Mouse (Mus musculus) ES-E14 (cell line): ENCODE measurements around the gene Igdcc3. TPM values are rescaled to one million over a fixed set of nuclear protein-coding genes. Genes with fewer than 3 reads are reported as not detected.

Experiments used
- DNase-seq: peaks from one replicate; pipeline ENCODE4 v3.0.0-alpha.2; 2013; ENCODE audit warnings: low read depth, low spot score
- H3K27ac ChIP-seq: 2 replicates; pipeline ENCODE4 v1.5.1; 2012; ENCODE audit warnings: low read depth, mild to moderate bottlenecking, low read length, moderate library complexity, mixed read lengths; ENCODE audit not compliant: poor library complexity, insufficient read depth, severe bottlenecking
- H3K36me3 ChIP-seq: 2 replicates; pipeline ENCODE4 v1.6.1; 2012; ENCODE audit warnings: mild to moderate bottlenecking, low read length, moderate library complexity, mixed read lengths; ENCODE audit not compliant: control insufficient read depth, poor library complexity, insufficient read depth, severe bottlenecking
- H3K4me1 ChIP-seq, 2 experiments: fragments of 150-350 bp in 1 of 2; sonication (generic) in 1 of 2; 2 replicates each; pipeline ENCODE4 v1.6.1; 2012; ENCODE audit warnings: low read length in 2 of 2, mild to moderate bottlenecking in 1 of 2, mixed read lengths in 1 of 2; ENCODE audit not compliant: control insufficient read depth in 2 of 2, insufficient read depth in 2 of 2, poor library complexity in 1 of 2
- H3K4me3 ChIP-seq, 2 experiments: fragments of 150-350 bp in 1 of 2; sonication (generic) in 1 of 2; 2 replicates each; pipeline ENCODE4 v1.5.1; 2012; ENCODE audit warnings: low read length in 2 of 2, low read depth in 1 of 2, mild to moderate bottlenecking in 1 of 2, mixed read lengths in 1 of 2; ENCODE audit not compliant: insufficient read depth in 1 of 2, poor library complexity in 1 of 2, severe bottlenecking in 1 of 2
- H3K9ac ChIP-seq: 2 replicates; pipeline ENCODE4 v1.6.1; 2012; ENCODE audit warnings: low read depth, mild to moderate bottlenecking, low read length, mixed read lengths; ENCODE audit not compliant: poor library complexity, insufficient read depth, severe bottlenecking
- H3K9me3 ChIP-seq: fragments of 150-350 bp; sonication (generic); 2 replicates; pipeline ENCODE4 v1.6.1; 2012; ENCODE audit warnings: low read depth, mild to moderate bottlenecking, low read length; ENCODE audit not compliant: control insufficient read depth, insufficient read depth
- CHD2 ChIP-seq: IDR thresholded peaks from 2 replicates; pipeline ENCODE4 v1.6.1; 2014; ENCODE audit warnings: mild to moderate bottlenecking, low read depth, low read length, inconsistent platforms
- HCFC1 ChIP-seq: IDR thresholded peaks from 2 replicates; pipeline ENCODE4 v1.6.1; 2012; ENCODE audit warnings: low read length, inconsistent platforms, borderline replicate concordance; ENCODE audit not compliant: insufficient read depth
- MAFK ChIP-seq: IDR thresholded peaks from 2 replicates; pipeline ENCODE4 v1.6.1; 2014; ENCODE audit warnings: mild to moderate bottlenecking, low read depth, low read length, inconsistent platforms; ENCODE audit not compliant: insufficient read depth
- ZC3H11A ChIP-seq: IDR thresholded peaks from 2 replicates; pipeline ENCODE4 v1.6.1; 2012; ENCODE audit warnings: low read depth, mild to moderate bottlenecking, inconsistent platforms, low read length, borderline replicate concordance
- ZNF384 ChIP-seq: IDR thresholded peaks from 2 replicates; pipeline ENCODE4 v1.6.1; 2012; ENCODE audit warnings: low read depth, low read length, inconsistent platforms
- in situ Hi-C, 2 experiments: fragments of 600-800 bp; cut with MboI; formaldehyde crosslinking; loops; one replicate each; pipeline ENCODE4 v1.15.1; 2025; ENCODE audit warnings: low sequenced_read_pairs in 2 of 2, inconsistent platforms in 1 of 2; ENCODE audit not compliant: unreplicated experiment in 2 of 2
- total RNA-seq: library from RNA; depleted of rRNA; stranded (reverse); fragments of 300-350 nt; gene quantifications from 2 replicates; pipeline ENCODE4 v1.2.3, GENCODE M21; 2012

Gene Igdcc3
- total RNA-seq, 1 experiment: 6.0 TPM

- Histone ChIP-seq H3K27ac (no peak overlapping the region), H3K9me3 (no peaks in the 10 kb centered on the region), H3K36me3 (no peaks in the 10 kb centered on the region), H3K4me3 (no peak overlapping the region), H3K4me1 (peaks cover 0 to 22% of the 10 kb centered on the region in 2 experiments; a peak in 2 of 4 replicates), H3K9ac (no peak overlapping the region)
- in situ Hi-C loops: no loop called here
- TF ChIP-seq HCFC1 (peak; percentile 74), ZC3H11A (no peak)
- DNase-seq: no peak
Measured at GRCm38 (mm10) chr9:65195982-65196737, 55.2 kb downstream of the Igdcc3 start.

DNA sequence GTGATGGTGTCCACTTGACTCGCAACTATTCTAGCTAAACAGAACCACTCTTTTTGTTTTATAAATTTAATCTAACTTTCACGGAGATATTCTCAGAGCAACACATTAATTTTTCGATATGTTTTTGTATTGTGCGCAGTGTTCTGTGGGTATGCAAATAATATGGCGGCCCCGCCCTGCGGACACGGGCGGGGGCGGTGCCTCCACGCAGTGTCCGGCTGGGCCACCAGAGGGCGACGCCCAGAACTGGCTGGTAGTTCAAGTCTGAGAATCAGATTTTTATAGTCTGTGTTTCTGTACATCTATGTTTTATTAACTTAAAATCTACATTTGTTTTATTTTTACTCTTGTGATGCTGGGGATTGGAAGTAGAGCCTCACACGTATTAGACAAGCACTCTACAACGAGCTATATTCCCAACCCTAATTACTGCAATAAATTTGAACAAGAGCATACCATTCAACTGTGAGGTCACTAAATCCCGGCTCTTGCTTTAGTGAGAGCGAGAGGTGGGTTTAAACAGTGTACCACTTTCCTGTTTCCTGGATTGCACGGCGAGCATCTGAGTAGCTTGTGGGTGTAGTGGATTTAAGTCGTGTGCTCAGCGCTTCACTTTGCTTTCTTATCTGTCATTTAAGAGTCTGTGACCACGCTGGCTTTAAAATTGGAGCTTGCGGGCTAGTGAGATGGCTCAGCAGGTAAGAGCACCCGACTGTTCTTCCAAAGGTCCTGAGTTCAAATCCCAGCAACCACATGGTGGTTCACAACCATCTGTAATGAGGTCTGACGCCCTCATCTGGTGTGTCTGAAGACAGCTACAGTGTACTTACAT is 56.0 kb downstream of the Igdcc3 start:
- TF ChIP-seq ZC3H11A: no peak
- TF ChIP-seq MAFK: no peak
- no peak for TF ChIP-seq HCFC1
- in situ Hi-C loops: no loop called here
- DNase-seq: peak; percentile 73
- Histone ChIP-seq H3K9ac (no peak overlapping the region), H3K4me1 (peaks cover 0 to 20% of the 10 kb centered on the region in 2 experiments; a peak in 2 of 4 replicates), H3K4me3 (no peak overlapping the region), H3K27ac (no peak overlapping the region), H3K36me3 (no peaks in the 10 kb centered on the region), H3K9me3 (no peaks in the 10 kb centered on the region)

DNA sequence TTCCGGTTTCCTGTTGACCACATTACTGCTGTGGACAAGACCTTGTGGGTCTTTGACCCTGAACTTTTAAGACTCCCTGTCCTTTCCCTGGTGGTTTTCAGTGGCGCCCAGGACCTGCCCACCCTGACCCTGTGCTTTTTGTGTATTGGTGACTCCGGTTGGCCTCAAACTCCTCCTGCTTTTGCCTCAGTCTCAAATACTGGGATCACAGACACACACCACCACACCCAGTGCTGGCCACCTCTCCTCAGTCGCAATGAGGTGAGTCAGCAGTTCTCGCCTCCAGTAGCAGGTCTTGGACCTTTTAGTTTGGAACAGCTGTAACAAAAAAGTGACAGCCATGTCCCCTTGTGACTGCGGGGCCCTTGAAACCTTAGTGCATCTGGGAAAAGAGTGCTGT is 56.8 kb downstream of the Igdcc3 start:
- H3K4me3 ChIP-seq: no peak overlapping the region
- H3K9me3 ChIP-seq: no peaks in the 10 kb centered on the region
- no peak overlapping the region for H3K9ac ChIP-seq
- no peaks in the 10 kb centered on the region for H3K36me3 ChIP-seq
- H3K4me1 ChIP-seq: peaks cover 0 to 17% of the 10 kb centered on the region in 2 experiments; a peak in 2 of 4 replicates
- TF ChIP-seq CHD2 (no peak), MAFK (peak; percentile 79)
- no peak for DNase-seq
- in situ Hi-C loops: no loop called here
- H3K27ac ChIP-seq: no peak overlapping the region; the same call in 1 of the 2 replicates

GRCm38 (mm10) chr9:65199723-65200122 is 58.7 kb downstream of the Igdcc3 start:
- no peak for DNase-seq
- Histone ChIP-seq H3K9me3 (no peaks in the 10 kb centered on the region), H3K4me1 (peaks cover 0 to 12% of the 10 kb centered on the region in 2 experiments; a peak in 2 of 4 replicates), H3K9ac (no peak overlapping the region), H3K27ac (no peak overlapping the region), H3K36me3 (no peaks in the 10 kb centered on the region), H3K4me3 (no peak overlapping the region)
- in situ Hi-C loops: no loop called here
- TF ChIP-seq MAFK: no peak
- no peak for TF ChIP-seq ZNF384
- TF ChIP-seq CHD2: no peak
- TF ChIP-seq HCFC1: no peak
- no peak for TF ChIP-seq ZC3H11A
